Mouse (Mus musculus): Measurements from ENCODE around the gene Slc12a4.

The Slc12a4 gene

DNA sequence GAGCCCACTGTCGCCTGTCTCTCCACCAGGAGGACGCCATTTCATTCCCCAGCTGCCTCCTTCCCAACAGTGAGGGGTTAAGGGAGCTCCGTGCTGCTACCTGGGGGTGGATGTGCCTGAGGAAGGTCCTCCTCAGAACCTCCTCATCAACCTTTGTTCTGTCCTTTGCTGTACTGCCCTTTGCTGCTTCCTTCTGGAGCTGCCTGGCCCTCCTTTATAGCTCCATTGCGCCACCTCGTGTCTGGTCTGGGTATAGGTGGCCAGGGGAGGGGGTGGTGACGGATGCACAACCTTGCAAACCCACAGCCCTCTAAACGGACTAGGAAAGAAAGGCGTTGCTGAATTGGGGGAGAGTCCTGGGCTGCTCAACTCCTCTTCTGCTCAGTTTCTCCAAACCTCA lies 35.3 kb downstream of the Slc12a4 start:
- DNase-seq = peak; percentile 76 to 81

DNA sequence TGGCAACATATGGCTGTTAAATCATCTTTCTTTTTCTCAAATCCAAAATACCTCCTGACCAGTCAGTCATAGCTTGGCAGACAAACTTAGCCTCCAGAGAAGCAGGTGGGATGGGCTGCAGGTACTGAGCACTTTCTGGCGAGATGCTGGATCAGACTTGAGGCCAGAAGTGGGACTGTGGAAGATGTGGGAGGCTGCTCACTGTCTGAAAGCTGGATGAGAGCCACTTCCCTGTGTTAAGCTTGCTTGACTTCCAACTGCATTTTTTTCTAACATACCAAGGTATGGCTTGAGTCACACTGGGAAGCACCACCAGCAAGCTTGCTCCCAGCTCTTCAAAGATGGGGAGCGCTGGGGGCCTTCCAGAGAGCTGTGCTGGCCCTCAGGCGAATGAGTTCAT lies 40.8 kb downstream of the Slc12a4 start:
- no peak for DNase-seq

DNA sequence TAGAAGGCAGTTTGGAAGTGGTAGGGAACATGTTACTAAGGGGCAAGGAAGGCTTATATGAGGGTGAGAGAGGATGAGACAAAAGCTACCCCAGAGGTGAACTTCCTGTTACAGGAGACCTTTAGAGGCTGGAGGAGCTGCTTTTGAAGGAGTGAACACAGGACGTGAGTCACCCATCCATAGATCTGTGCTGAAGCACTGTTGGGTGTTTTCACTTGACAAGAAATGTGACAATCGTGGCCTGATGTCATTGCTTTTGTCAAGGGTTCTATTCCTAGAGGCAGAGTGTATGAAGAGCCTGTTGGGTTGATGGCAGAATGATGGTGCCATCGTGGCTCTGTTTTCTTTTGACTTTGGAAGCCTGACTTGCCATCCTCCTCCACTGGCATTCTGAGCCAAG lies 46.5 kb downstream of the Slc12a4 start:
- no peak for DNase-seq

DNA sequence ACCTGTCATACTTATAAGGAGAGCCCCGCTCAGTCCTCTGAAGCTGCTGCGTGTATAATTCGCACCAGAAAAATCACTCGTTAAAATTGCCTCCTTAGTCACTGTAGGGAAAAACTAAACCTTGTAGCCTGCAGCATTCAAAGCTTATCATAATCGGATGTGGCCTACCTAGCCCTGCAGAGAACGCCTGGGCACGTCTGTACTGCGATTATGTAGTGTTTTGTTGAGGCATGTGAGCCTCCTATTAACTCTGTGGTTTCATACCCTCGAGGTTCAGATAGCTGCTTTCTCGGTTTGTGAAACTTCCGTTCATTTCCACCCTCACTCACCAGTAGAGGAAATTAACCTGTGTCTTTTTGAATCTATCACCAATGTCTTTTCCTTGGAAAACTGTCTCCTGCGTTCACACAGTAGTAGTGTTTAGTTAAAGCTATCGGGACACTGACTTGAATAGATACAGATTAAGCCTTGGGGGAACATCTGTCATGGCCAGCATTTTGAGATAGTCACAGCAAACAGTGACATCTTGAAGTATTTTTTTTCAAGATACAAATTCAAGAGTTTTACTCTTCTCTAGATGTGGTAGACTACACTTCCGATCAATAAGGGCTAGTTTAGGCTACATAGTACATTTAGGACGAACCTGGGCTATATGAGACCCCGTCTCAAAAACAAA lies 64.8 kb downstream of the Slc12a4 start:
- DNase-seq = no peak

DNA sequence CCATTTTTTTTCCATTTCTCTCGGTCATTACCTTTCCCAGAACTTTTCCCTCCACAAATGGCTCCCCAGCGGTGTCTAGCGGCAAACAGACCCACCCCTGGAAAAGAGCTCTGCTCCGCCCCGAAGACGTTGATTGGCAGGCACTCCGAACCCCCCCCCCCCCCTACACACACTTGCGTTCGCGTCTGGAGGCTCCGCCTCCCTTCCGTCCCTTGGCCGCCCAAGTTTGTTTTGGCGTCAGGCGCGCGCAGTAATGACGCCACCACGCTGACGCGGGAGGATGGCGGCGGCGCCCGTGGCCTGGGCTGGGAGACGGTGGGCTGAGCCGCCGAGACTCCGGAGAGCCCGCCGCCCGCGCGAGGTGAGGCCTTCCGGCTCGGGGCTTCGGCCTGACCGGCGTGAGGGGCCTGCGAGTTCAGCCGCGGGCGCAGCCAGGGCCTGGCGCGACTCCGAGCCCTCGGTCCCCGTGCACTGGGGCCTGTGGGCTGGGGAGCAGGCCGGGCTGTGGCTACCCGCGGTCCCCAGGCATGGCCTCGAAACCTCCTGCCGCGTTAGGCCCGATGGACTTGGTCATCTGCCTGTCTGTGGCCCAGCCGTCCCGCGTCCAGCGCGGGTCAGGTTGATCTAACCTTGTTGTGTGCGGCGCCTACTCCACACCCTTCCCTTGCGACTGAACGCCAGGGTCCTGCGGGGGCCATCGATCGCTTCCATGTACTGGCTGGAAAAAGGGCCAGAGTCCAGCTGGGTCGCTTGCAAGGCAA lies 65.5 kb downstream of the Slc12a4 start, which contains the start of gene Pskh1:
TSS of gene Pskh1 (plus strand) at position 262 of the 761 bp plus-strand sequence.
- peak; percentile 89 to 92 for DNase-seq

DNA sequence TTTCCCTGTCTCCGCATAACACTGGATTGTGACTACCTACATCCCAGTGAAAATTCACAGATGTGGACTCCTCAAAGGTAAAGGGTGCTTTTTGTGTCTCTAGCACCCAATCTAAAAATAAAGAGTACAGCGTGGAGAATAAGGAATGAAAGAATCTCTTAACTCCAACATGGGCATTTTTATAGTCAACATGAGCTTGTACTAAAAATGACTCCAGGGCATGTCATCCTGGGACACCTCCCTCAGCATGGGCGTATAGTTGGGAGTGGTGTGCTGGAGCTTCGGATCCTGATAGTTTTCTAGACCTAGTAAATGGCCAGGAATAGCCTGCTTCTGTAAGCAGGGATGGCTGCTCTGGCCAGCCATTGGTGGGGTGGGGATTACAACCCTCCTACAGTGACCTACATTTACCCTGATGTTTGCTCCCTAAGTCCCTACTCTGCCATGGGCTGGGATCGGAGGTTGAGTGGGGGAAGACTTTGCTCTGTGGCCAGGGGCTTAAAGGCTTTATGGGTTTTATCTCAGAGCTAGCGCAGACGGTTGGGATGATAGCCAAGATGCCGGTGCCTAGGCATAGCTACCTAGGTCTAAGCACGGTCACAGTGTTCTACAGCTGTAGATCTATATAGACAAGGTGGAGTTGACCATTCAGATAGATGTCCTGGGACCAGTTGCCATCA lies 68.0 kb downstream of the Slc12a4 start:
- no peak for DNase-seq

Measured in lung, adult 18-20 months (tissue).